Mouse (Mus musculus) midbrain, embryonic 16.5 days (tissue): ENCODE data around the gene Ryr2. TPM values are rescaled to one million over a fixed set of nuclear protein-coding genes. Genes with fewer than 3 reads are reported as not detected.
A peak's percentile ranks its signal among the peaks of the same experiment; 100 is the strongest.

Experiments used
- ATAC-seq: fragments of 200-750 bp; cut with Nextera tagmentation; 2 replicates; pipeline ENCODE4 v1.8.0; 2017; ENCODE audit warnings: moderate TSS enrichment
- H3K27ac ChIP-seq: fragments of 300-500 bp; sonication (generic); 2 replicates; pipeline ENCODE4 v1.5.1; 2014; ENCODE audit warnings: mild to moderate bottlenecking, low read length, mixed read lengths
- H3K27me3 ChIP-seq: fragments of 300-500 bp; sonication (generic); 2 replicates; pipeline ENCODE4 v1.6.1; 2014; ENCODE audit warnings: low read depth, low read length, mixed read lengths; ENCODE audit not compliant: control insufficient read depth, insufficient read depth
- H3K36me3 ChIP-seq: fragments of 300-500 bp; sonication (generic); 2 replicates; pipeline ENCODE4 v1.6.1; 2014; ENCODE audit warnings: mild to moderate bottlenecking, low read length, moderate library complexity, mixed read lengths; ENCODE audit not compliant: control insufficient read depth, insufficient read depth
- H3K4me1 ChIP-seq: fragments of 300-500 bp; sonication (generic); 2 replicates; pipeline ENCODE4 v1.6.1; 2014; ENCODE audit warnings: mild to moderate bottlenecking, low read length, mixed read lengths; ENCODE audit not compliant: control insufficient read depth, insufficient read depth
- H3K4me2 ChIP-seq: fragments of 300-500 bp; sonication (generic); 2 replicates; pipeline ENCODE4 v1.6.1; 2014; ENCODE audit warnings: mild to moderate bottlenecking, low read length, mixed read lengths
- H3K4me3 ChIP-seq: fragments of 300-500 bp; sonication (generic); 2 replicates; pipeline ENCODE4 v1.5.1; 2014; ENCODE audit warnings: low read depth, mild to moderate bottlenecking, low read length, moderate library complexity, mixed read lengths
- H3K9ac ChIP-seq: fragments of 300-500 bp; sonication (generic); 2 replicates; pipeline ENCODE4 v1.6.1; 2014; ENCODE audit warnings: low read depth, low read length, mixed read lengths
- H3K9me3 ChIP-seq: fragments of 300-500 bp; sonication (generic); replicated peaks from 2 replicates; pipeline ENCODE4 v1.6.1; 2014; ENCODE audit warnings: mild to moderate bottlenecking, low read length, mixed read lengths; ENCODE audit not compliant: control insufficient read depth, poor library complexity, severe bottlenecking
- WGBS: fragments of 180-500 bp; shearing (Covaris S2); extraction: QIAGEN DNeasy Blood & Tissue Kit; methylation state at CpG from one replicate; pipeline ENCODE4 v1.1.7; 2014; 5-methylcytosine and 5-hydroxymethylcytosine counted together
- polyA plus RNA-seq: library from polyadenylated mRNA; unstranded; fragments of >200 nt; fragmentation: Nextera tagmentation; extraction: Ambion mirVana; gene quantifications from 2 replicates; pipeline ENCODE4 v1.2.1, GENCODE M21; 2015

The Ryr2 gene
- polyA plus RNA-seq, 1 experiment from 2014 or later = 3.5 TPM

GRCm38 (mm10) chr13:11999851-12000250 lies 106.9 kb downstream of the Ryr2 start:
- no peak overlapping the region for H3K27ac ChIP-seq
- H3K9me3 ChIP-seq = no peaks in the 10 kb centered on the region
- H3K4me1 ChIP-seq = no peaks in the 10 kb centered on the region
- no peak for ATAC-seq
- WGBS = 77% methylated on average over 4 of the region's 4 CpGs
- H3K4me3 ChIP-seq = no peak overlapping the region
- H3K36me3 ChIP-seq = no peaks in the 10 kb centered on the region
- H3K27me3 ChIP-seq = no peaks in the 10 kb centered on the region
- H3K4me2 ChIP-seq = no peak overlapping the region
- H3K9ac ChIP-seq = no peak overlapping the region

GRCm38 (mm10) chr13:11997366-11997765 lies 109.4 kb downstream of the Ryr2 start:
- no peaks in the 10 kb centered on the region for H3K4me1 ChIP-seq
- no peak overlapping the region for H3K4me2 ChIP-seq
- ATAC-seq = no peak
- H3K27me3 ChIP-seq = no peaks in the 10 kb centered on the region
- H3K9ac ChIP-seq = no peak overlapping the region
- 86% methylated on average over 2 of the region's 2 CpGs for WGBS
- no peaks in the 10 kb centered on the region for H3K36me3 ChIP-seq
- no peak overlapping the region for H3K4me3 ChIP-seq
- H3K27ac ChIP-seq = no peak overlapping the region
- no peaks in the 10 kb centered on the region for H3K9me3 ChIP-seq

- Histone ChIP-seq H3K27ac (no peak overlapping the region), H3K36me3 (no peaks in the 10 kb centered on the region), H3K27me3 (no peaks in the 10 kb centered on the region), H3K4me3 (no peak overlapping the region), H3K4me2 (no peak overlapping the region), H3K9me3 (no peaks in the 10 kb centered on the region), H3K9ac (no peak overlapping the region), H3K4me1 (no peaks in the 10 kb centered on the region)
- WGBS = 78% methylated on average over 4 of the region's 4 CpGs
- no peak for ATAC-seq
Observed at GRCm38 (mm10) chr13:11987556-11987955, 119.2 kb downstream of the Ryr2 start.

GRCm38 (mm10) chr13:11985056-11985455 lies 121.7 kb downstream of the Ryr2 start:
- H3K4me2 ChIP-seq = no peak overlapping the region
- ATAC-seq = no peak
- H3K27ac ChIP-seq = no peak overlapping the region
- H3K4me1 ChIP-seq = 0 out of 2 replicates have a peak, but pooled peaks cover 5% of the 10 kb centered on the region
- no peak overlapping the region for H3K4me3 ChIP-seq
- H3K36me3 ChIP-seq = no peaks in the 10 kb centered on the region
- no peaks in the 10 kb centered on the region for H3K27me3 ChIP-seq
- H3K9ac ChIP-seq = no peak overlapping the region
- H3K9me3 ChIP-seq = no peaks in the 10 kb centered on the region
- WGBS = 98% methylated on average over 3 of the region's 3 CpGs

- no peaks in the 10 kb centered on the region for H3K27me3 ChIP-seq
- H3K4me3 ChIP-seq = no peak overlapping the region
- no peak overlapping the region for H3K27ac ChIP-seq
- no peak for ATAC-seq
- H3K36me3 ChIP-seq = no peaks in the 10 kb centered on the region
- no peak overlapping the region for H3K4me2 ChIP-seq
- 0 out of 2 replicates have a peak, but pooled peaks cover 5% of the 10 kb centered on the region for H3K4me1 ChIP-seq
- no peaks in the 10 kb centered on the region for H3K9me3 ChIP-seq
- no peak overlapping the region for H3K9ac ChIP-seq
Observed at GRCm38 (mm10) chr13:11978997-11979396, 127.7 kb downstream of the Ryr2 start.

- no peak for ATAC-seq
- no peak overlapping the region for H3K4me2 ChIP-seq
- no peak overlapping the region for H3K4me3 ChIP-seq
- H3K27me3 ChIP-seq = no peaks in the 10 kb centered on the region
- 91% methylated on average over 2 of the region's 2 CpGs for WGBS
- H3K9ac ChIP-seq = no peak overlapping the region
- no peaks in the 10 kb centered on the region for H3K36me3 ChIP-seq
- H3K9me3 ChIP-seq = no peaks in the 10 kb centered on the region
- no peak overlapping the region for H3K27ac ChIP-seq
- 0 out of 2 replicates have a peak, but pooled peaks cover 5% of the 10 kb centered on the region for H3K4me1 ChIP-seq
Observed at GRCm38 (mm10) chr13:11978359-11978758, 128.4 kb downstream of the Ryr2 start.

GRCm38 (mm10) chr13:11977606-11978005 lies 129.1 kb downstream of the Ryr2 start:
- H3K36me3 ChIP-seq = no peaks in the 10 kb centered on the region
- no peak overlapping the region for H3K4me3 ChIP-seq
- no peak for ATAC-seq
- H3K27ac ChIP-seq = no peak overlapping the region
- no peaks in the 10 kb centered on the region for H3K9me3 ChIP-seq
- 0 out of 2 replicates have a peak, but pooled peaks cover 5% of the 10 kb centered on the region for H3K4me1 ChIP-seq
- H3K9ac ChIP-seq = no peak overlapping the region
- no peaks in the 10 kb centered on the region for H3K27me3 ChIP-seq
- 87% methylated on average over 4 of the region's 4 CpGs for WGBS
- H3K4me2 ChIP-seq = no peak overlapping the region

- ATAC-seq = no peak
- no peaks in the 10 kb centered on the region for H3K9me3 ChIP-seq
- H3K27me3 ChIP-seq = no peaks in the 10 kb centered on the region
- H3K36me3 ChIP-seq = no peaks in the 10 kb centered on the region
- H3K4me1 ChIP-seq = no peaks in the 10 kb centered on the region
- H3K4me2 ChIP-seq = no peak overlapping the region
- H3K27ac ChIP-seq = no peak overlapping the region
- no peak overlapping the region for H3K9ac ChIP-seq
- H3K4me3 ChIP-seq = no peak overlapping the region
Observed at GRCm38 (mm10) chr13:11964391-11964790, 142.4 kb downstream of the Ryr2 start.

GRCm38 (mm10) chr13:11959488-11960174 lies 147.1 kb downstream of the Ryr2 start:
- no peaks in the 10 kb centered on the region for H3K27me3 ChIP-seq
- H3K9ac ChIP-seq = no peak overlapping the region
- no peak overlapping the region for H3K27ac ChIP-seq
- no peaks in the 10 kb centered on the region for H3K36me3 ChIP-seq
- ATAC-seq = peak; percentile 44
- H3K4me3 ChIP-seq = no peak overlapping the region
- no peaks in the 10 kb centered on the region for H3K4me1 ChIP-seq
- no peak overlapping the region for H3K4me2 ChIP-seq
- no peaks in the 10 kb centered on the region for H3K9me3 ChIP-seq
